Mouse (Mus musculus): ENCODE measurements around the gene E030018B13Rik.

E030018B13Rik gene

DNA sequence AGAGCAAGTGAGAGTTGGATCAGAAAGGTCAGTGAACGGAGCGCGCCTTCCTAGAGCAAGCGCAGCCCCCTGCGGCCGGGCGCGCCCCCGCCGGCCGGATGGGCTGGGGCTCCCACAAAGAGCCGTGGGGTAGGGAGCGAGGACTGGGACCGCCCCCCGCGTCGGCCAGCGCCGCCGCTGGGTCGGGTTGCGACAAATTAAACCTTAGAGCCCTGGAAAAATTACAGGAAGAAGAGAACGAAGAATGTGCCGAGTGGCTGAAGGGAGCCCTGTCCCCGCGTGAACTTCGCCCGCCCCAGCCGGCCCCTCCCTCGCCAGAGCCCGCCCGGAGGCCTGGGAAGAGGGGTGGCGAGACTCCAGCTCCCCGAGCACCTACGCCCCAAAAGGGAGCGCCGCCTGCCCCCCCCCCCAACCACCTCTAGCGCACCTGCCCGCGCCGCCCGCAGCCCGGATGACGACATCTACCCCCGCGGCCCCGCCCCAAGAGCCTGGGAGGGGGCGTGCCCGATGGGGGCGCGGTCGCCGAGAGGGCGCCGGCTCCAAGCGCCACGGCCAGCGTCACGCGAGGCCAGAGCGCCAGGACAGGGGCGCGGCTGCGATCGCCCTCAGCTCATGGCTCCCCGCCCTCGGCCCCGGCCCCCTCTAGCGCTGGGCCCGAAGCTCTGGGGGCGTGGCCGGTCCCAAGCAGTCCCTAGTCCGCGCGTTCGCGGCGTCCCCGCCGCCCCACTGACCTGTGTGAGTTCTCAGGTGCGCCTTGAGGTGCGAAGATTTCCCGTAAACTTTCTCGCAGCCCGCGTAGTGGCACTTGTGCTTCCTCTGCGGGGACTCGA lies 20.8 kb downstream of the E030018B13Rik start:
- peak in 1 of 2 experiments; percentile 39 for DNase-seq (ENCODE audit: low spot score in 2 of 2)

DNA sequence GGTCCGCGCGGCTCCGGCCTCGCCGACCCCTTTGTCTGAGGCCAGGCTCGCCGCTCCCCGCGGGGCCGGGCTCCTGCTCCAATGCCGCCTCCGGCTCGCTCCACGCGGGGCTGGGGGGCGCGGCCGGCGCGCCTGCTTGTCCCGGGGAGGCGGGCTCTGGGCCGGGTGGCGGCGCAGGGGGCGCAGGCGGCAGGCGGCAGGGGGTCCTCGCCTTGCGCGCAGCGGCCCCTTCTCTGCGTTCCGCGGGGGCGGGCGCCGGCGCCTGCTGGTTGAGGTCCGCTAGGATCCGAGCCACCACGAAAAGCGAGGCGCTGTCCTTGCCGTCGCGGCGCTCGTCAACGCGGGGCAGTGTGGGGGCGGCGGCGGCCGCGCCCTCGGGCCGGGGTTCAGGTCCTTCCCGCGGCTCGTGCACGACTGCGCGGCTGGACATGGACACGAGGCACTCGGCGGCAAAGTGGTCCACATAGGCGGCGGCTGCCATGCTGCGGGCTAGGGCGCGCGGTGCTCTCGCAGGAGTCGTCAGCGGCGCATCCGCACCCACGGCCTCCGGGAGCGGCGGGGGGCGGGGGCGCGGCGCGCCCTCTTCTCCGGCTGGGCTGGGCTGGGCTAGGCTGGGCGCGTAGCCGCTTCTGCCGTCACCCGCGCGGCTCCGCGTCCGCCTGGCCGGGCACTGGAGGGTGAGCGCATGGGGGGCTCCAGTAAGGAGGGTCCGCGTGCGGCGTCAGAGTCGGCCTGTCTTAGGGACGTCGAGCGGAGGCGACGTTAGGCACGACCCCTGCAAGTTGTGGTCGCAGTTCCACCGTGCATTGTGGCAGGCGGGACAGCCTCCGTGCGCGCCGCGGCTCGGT lies 21.6 kb downstream of the E030018B13Rik start:
- DNase-seq (ENCODE audit: low spot score in 2 of 2): peak in 1 of 2 experiments; percentile 44

DNA sequence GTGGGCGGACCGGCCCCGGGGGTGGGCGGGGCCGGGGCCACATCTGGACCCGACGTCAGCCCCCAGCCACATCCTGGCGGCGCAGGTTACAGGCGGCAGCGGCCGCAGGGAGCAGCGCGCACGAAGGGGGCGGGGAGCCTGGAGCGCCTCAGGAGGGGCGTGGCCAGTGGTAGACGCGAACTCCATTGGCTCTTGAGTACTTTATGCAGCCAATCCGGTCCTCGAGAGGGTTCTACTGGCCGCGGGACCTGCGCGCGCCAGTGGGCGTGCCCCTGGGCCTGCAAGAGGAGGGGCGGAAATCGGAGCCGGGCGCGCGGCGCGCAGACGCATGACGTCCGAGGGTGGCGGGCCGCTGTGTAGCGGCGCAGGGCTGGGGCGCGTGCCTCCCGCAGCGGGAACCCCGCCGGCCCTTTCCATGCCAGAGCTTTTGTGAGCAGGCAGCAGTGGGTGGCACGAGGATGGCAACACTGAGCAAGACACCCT lies 22.3 kb downstream of the E030018B13Rik start, which contains the start of gene Klf13:
Gene Klf13 (minus strand): TSS at position 2 of the 483 bp plus-strand sequence.
- DNase-seq (ENCODE audit: low spot score in 2 of 2): peak; percentile 99

DNA sequence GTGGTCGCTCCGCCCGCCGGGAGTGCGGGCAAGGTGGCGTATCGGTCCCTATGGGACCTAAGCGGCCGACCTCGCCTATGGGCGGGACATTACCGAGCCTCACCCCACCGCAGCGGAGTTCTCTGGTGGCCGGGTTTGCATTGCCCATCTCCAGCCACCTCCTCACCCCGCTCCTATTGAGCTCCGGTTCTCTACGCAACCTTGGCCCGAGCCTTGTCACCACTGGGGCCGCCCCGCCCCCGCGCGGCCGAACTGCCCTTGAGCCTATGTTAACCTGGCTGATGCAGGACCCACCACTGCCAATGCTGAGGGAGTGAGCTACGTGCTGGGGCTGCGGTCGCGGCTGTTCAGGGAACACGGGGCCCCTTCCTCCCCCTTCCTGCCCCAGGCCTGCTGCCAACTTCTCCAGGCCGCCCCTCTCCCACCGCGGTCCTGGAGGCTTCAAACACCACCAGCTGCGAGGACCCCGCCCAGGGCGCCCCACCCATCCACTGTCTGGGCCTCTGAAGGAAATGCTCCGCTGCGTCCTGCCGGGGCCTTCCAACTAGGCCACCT lies 22.8 kb downstream of the E030018B13Rik start:
- peak in 1 of 2 experiments; percentile 62 for DNase-seq (ENCODE audit: low spot score in 2 of 2)

DNA sequence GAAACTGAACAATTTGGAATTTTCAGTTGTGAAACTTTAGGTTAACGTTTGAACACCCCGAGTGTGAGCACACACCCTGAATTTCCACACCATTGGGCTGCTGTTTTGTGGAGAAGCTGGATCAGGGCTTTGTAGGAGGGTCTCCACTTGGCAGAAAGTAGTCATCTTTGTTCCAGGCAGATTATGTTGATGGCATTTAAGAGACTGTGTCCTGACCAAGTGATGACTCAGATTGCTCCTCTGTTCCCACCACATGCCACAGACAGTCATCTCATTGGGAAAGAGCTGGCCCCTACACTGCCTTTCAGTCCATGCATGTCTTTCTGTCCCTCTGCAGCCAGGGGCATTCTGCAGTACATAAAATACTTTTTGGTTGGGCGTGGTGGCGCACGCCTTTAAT lies 23.7 kb downstream of the E030018B13Rik start:
- no peak for DNase-seq (ENCODE audit: low spot score in 2 of 2)

DNA sequence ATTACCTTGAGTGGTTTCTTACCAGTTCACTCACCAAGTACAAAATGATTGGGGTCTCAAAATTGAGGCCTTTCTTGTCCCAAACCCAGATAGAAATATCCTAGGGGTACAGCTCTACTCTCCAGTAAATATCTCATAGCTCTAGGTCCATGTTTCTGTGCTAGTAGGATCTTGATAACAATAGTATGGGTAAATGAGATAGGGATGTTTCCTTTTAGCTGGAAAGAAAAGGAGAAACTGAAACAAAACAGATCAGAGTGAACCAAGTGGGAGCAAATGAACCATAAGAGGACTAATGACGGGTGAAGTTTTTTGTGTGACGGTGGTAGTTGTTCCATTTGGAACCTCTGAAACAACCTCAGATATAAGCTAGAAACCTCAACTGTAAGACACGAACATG lies 24.4 kb downstream of the E030018B13Rik start:
- DNase-seq (ENCODE audit: low spot score in 2 of 2): no peak

DNA sequence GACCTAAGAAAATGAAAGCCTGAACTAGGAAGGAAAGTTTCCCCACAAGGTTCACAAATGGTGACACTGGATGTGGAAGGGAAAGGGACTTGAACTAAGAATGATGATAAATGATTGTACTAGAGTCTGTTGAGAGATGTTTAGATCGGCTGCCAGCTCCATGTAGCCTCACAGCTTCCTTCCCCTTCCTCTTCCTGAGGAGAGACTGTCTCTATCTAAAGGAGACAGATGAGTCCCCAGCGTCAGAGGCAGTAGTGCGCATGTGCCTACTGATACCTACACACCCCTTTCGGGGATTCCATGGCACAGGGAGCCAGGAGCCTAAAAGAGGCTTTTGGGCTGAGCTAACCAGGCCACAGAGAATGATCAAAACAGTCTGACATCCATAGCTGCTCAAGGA lies 24.8 kb downstream of the E030018B13Rik start:
- DNase-seq (ENCODE audit: low spot score in 2 of 2): no peak

DNA sequence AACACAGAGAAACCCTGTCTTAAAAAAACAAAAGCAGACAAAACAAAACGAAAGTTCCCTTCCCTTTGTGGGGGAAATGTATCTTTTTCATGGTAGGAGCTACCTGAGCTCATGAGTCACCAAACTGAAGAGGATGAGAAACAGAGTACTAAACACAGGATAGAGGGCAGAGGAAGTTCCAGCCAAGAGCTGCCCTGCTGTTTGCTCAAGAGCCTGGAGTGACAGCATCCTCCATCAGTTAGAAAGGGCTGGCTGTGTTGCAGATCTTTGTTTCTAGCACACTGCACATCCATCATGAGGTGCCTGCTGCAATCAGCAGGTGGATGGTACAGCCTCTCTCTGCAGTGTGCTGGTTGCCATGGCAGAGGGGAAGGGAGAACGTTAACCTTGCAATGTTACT lies 27.3 kb downstream of the E030018B13Rik start:
- no peak for DNase-seq (ENCODE audit: low spot score in 2 of 2)

DNA sequence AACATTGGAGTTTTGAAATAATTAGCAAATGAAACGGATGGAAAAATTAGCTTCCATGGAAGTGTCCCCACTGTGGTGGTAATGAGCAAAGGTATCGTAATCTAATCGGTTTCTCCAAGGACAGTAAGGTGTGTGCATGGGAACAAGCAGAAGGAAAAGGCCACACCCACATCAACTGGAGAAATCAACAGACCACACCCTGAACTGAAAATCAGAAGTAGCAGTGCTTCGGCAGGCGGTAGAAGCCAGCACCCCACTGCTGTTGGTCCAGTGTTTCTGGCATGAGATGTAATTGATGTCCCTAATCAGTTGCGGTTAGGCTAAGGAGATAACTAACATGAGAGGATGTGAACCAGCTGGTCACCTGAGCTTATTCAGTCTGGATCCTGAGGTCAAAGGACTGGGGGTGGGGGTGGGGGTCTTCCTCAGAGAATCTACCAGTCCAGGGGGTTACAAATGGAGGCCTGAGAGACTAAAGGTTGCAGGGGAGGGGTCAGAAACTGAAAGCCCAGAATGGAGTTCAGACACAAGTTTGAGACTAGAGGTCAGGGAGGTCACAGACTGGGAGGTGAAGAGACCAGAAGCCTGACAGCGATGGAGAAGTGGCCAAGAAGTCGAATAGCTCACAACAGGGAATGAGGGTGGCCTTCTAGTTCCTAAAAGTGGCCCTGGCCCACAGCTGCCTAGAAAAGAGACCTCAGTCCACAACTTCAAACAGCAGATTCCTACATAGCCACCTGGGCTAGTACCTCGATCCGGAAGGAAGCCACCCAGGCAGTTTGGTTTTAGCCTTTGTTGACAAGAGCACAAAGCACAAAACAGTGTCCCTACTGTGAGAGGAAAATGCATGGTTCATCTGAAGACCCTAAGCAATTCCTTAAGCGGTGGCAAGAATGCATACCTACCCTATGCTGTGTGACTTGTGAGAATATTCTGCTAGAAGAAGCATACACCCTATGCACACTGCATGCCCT lies 31.1 kb downstream of the E030018B13Rik start:
- DNase-seq (ENCODE audit: low spot score in 2 of 2): no peak

DNA sequence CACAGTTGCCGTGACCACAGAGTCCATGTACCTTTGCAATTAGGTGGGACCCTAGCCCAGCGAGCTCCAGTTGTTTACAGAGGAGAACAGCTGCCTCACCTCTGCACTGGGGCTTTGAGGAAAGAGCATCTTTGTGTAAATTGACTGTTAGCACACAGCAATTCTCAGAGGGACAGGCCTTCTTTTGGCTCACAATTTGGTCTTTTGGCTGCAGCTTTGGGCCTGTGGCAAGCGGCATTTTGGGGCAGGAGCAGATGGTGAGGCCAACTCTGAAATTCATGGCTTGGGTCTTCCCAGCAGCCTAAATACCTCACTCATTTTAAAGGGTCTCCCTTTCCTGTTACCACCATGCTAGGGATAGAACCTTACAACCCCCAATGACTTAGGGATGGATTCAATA lies 32.5 kb downstream of the E030018B13Rik start:
- no peak for DNase-seq (ENCODE audit: low spot score in 2 of 2)

DNA sequence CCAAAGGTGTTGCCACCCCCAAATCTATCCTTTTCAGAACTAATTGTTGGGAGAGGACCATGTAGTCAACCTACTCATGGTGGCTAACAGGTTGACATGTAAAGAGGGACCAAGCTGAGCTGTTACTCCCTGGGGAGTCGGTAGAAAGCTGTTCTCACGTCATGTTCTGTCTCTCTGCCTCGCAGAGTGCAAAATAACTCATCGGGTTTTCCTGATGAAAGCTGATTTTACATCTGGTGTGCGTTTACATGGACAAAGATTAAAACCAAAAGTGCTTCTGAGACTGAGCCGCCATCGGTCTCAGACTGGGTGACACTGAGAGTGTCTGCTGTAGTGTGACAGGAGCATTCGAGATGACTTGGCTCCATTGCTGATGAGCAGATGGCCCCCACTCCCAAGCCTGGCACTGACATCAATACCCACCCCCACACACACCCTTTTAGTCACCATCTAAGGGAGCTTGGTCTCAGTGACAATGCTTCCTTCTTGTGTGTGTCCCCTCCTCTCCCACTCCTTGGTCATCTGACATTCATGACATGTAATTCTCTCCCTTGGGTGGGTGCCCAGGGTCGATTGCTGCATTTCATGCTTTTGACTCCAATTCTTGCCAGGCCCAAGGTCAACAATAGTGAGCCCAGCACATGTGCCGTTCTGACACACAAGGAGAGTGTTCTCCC lies 34.4 kb downstream of the E030018B13Rik start:
- peak in 1 of 2 experiments; percentile 42 for DNase-seq (ENCODE audit: low spot score in 2 of 2)

DNA sequence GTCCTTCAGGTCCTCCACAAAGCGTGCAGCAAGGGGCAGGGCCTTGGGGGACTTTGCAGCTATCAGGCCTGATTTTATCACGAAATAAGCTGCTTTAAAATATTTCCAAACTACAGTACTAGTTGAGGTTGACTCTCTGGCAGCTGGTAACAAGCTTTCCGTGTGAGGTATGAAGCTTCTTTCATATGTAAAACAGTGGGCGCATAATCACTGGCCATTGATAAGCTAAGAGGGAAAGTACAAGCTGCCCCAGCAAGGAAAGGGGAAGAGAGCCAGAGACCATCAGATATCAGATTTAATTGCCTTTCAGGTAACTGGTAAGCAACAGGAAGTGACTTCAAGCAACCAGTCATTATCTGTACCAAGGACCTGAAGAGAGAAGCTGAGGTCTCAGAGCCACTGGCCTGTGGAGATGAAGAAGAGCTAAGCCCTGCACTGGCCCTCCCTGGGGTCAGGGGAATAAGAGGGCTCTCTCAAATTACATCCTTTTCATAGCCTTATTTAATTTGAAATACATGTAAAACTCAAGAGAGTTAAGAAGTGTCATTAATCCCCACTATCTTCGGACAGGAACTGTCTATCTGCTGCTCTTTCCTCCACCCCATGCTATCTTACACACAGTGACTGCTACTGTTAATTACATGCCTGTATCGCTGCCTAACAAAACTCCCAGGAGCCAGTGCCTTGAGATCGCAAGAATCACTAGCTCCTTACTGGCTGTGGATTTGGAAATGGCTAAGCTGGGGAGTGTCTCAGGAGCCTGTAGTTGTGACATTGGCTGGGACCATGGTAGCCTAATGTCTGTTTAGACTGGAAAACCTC lies 35.6 kb downstream of the E030018B13Rik start:
- DNase-seq (ENCODE audit: low spot score in 2 of 2): no peak

DNA sequence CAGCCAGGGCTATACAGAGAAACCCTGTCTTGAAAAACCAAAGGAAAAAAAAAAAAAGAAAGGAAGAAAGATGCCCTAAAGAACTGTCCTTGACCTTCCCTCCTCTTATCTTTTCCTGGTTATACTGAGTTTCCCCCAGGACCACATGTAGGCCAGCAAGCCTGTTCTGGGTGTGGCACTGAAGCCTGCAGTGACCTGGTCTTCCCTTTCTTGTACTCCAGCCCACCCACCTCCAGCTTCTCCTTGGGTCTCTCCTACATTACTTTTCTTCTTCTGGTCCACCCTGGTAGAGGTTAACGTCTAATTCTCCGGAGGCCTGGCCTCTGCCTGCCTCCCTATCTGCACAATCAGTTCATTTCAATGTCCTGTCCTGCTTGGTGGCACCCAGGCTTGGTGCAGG lies 38.8 kb downstream of the E030018B13Rik start:
- DNase-seq (ENCODE audit: low spot score in 2 of 2): no peak

DNA sequence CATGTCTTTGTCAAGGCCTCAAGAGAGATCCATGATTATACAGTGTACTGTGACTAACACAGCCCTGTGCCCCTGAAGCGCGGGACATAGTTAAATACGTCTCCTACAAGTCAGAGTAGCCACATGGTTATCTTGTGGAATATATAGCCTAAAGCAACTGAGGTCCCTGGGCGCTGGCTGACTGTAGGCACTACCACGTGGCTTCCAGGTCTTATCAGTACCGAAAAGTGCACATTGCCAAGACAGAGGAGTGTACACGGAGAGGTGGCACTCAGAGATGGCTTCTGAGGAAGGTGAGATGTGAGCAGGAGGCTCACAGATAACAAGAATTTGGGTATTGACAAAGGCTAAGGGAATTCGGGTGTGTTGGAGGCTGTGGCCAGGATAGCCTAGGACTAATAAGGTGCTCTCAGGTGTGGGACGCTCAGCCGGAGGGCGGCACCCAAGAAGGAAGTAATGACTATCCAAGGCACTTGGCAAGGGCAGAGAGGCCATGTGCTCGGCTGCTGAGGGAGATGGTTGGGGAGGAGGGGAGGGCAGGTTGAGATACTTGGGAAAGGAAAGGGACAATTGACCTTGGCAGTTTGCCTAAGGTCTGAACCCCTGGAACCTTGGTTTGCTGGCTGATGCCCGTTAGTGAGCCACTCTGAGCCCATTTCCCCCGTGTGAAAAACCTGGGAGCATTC lies 39.6 kb downstream of the E030018B13Rik start:
- DNase-seq (ENCODE audit: low spot score in 2 of 2): no peak

DNA sequence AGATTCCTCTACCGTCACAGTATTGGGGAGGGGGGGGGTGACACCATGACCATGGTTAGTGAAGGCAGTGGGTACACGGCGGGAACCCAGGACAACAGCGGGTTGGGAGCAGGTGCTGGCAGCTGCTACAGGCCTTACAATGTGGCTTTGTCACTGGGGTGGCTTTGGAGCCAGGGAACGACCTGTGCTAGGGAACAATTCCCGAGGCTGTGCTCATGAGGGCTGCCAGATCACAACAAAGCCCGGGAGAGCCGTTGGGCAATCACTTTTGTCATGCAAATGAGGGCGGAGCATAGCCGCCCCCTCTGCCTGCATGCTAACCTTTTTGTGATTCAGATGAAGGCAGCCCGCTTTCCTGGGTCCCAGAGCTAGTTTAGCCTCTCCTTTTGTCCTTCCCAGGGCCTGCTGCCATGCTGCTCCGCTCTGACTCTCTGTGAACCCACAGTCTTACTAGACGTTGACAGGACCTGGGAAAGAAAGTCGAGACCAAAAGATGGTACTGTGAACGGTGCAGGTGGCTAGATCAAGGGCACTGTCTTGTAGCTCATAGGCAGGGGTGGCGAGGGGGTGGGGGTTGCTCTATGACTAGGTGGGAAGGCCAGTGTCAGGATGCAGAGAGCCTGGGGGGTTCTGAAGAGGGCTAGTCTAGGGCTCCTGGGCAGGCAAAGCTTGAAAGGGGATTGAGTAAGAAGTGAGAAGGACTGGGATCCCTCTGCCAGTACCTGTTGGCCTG lies 40.5 kb downstream of the E030018B13Rik start:
- peak; percentile 65 to 73 for DNase-seq (ENCODE audit: low spot score in 2 of 2)

DNA sequence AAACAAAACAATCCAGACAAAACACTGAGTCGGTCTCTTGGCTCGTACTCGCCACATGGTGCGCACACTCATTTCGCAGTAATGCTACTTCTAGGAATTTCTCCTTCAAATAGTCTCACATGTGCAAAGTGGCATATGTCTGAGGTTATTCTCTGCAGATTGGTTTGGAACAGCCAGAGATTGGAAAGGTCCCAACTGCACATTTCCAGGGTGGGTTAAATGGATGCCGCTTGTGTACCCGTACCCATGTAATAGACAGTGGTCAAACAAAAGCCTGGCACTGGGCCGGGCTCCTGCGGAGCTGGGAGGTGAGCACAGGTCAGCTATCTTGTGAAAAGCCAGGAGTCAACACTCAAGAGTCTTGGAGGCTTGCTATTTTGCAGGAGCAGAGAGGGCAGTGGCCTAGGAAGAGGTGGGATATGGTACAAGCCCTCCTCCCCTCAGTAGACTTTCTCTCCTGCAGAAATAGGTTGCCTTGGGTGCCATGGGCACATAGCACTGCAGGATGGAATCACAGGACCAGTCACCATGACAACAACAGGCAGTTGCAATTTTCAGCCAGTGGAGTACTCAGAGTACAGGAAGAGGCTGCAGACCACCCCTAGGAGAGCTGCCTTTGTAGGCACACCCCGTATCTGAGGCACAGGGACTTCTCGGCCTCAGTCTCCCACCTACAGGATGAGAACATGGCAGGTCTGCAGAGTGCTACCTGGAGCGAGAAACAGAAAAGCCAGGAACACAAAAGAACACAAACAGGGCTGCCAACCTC lies 41.4 kb downstream of the E030018B13Rik start:
- DNase-seq (ENCODE audit: low spot score in 2 of 2): peak in 1 of 2 experiments; percentile 63

DNA sequence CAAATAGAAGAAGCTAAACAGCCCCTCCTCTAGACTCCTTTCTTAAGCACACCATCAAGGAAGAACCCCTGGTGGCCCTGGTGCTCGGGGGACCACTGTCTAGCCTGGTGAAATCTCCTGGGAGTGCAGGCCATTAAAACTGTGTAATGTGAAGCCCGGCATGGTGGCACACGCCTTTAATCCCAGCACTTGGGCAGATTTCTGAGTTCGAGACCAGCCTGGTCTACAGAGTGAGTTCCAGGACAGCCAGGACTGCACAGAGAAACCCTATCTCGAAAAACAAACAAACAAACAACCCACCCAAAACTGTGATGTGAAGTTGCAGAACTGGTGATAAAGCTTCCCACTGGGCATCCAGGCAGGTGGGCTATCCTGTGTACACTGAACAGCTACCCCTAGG lies 47.0 kb downstream of the E030018B13Rik start:
- no peak for DNase-seq (ENCODE audit: low spot score in 2 of 2)

Measured in right cerebral cortex, postnatal 36 days (tissue).